Mouse (Mus musculus): ENCODE data around the gene Mob1a. TPM values are rescaled to one million over a fixed set of nuclear protein-coding genes. Genes with fewer than 3 reads are reported as not detected.

Mob1a gene
- polyA plus RNA-seq, 1 experiment from 2014 or later = 85.7 TPM

DNA sequence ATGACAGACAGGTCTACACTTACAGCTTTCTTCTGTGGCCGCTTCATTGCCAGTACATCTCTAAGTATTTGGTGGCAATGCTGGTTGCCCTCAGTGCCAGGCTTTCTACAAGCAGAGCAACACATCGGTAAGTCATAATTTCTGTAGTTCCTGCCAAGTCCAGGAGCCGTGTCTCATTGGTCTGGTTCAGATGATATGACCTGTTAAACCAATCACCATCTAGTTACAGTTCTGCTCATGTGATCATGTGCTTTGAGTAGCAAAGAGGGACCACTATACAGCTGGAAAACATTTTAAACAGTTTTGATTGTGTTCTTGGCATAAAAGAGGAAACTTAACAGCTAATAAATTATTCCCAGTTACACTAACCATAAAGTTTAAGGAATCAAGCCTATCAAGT lies 22.1 kb downstream of the Mob1a start:
- Histone ChIP-seq H3K27ac (replicated peaks; ENCODE audit: low read depth, low read length) (no peak overlapping the region), H3K27me3 (ENCODE audit: control insufficient read depth, insufficient read depth, low read length) (no peaks in the 10 kb centered on the region), H3K4me3 (ENCODE audit: low read depth, low read length) (no peak overlapping the region), H3K36me3 (replicated peaks; ENCODE audit: control insufficient read depth, insufficient read depth, low read depth, low read length) (no peaks in the 10 kb centered on the region), H3K9me3 (replicated peaks; ENCODE audit: control insufficient read depth, low read length) (no peaks in the 10 kb centered on the region), H3K9ac (replicated peaks; ENCODE audit: low read length) (no peak overlapping the region), H3K4me2 (ENCODE audit: low read depth, low read length) (no peak overlapping the region), H3K4me1 (ENCODE audit: control insufficient read depth, insufficient read depth, low read length) (0 out of 2 replicates have a peak, but pooled peaks cover 2% of the 10 kb centered on the region)
- ATAC-seq (replicated peaks; ENCODE audit: insufficient number of reproducible peaks, low FRiP score, low TSS enrichment, low read depth) = no peak
- 88% methylated on average over 3 of the region's 3 CpGs for WGBS
- DNase-seq (ENCODE audit: low spot score) = no peak

DNA sequence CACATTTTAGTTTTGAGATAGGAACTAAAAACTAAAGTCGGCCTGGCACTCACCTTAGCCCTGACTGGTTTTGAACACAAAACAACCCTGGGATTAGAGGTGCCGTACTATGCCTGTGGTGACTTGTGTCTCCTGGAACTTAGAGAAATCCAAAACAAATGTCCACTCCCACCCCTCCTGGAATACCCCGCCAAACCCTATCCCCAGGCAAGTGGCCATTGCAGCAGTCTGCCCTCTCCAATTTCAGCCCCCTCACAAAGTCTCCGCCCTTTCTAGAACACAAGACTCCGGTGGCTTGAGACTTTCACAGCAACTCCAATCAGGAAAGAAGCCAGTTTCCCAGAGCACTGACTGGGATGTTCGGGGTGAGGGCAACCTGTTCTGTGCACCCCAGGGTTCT lies 23.1 kb downstream of the Mob1a start, which contains the start of gene Bola3:
Bola3 (plus strand) TSS at position 275 of the 400 bp plus-strand sequence.
- Histone ChIP-seq H3K9ac (replicated peaks; ENCODE audit: low read length) (peak within 1 kb of the TSS; percentile 93), H3K27me3 (ENCODE audit: control insufficient read depth, insufficient read depth, low read length) (no peaks in the 10 kb centered on the region), H3K36me3 (replicated peaks; ENCODE audit: control insufficient read depth, insufficient read depth, low read depth, low read length) (no peaks in the 10 kb centered on the region; the same call in 1 of the 2 replicates), H3K4me3 (ENCODE audit: low read depth, low read length) (peak within 1 kb of the TSS; percentile 83), H3K27ac (replicated peaks; ENCODE audit: low read depth, low read length) (peak within 1 kb of the TSS; percentile 54; the same call in 1 of the 2 replicates), H3K9me3 (replicated peaks; ENCODE audit: control insufficient read depth, low read length) (no peaks in the 10 kb centered on the region), H3K4me2 (ENCODE audit: low read depth, low read length) (peak within 1 kb of the TSS; percentile 65), H3K4me1 (ENCODE audit: control insufficient read depth, insufficient read depth, low read length) (peaks cover 2% of the 10 kb centered on the region; the same call in 1 of the 2 replicates)
- 25% methylated on average over 6 of the region's 6 CpGs for WGBS
- ATAC-seq (replicated peaks; ENCODE audit: insufficient number of reproducible peaks, low FRiP score, low TSS enrichment, low read depth) (peak; percentile 64), DNase-seq (ENCODE audit: low spot score) (peak; percentile 25)

DNA sequence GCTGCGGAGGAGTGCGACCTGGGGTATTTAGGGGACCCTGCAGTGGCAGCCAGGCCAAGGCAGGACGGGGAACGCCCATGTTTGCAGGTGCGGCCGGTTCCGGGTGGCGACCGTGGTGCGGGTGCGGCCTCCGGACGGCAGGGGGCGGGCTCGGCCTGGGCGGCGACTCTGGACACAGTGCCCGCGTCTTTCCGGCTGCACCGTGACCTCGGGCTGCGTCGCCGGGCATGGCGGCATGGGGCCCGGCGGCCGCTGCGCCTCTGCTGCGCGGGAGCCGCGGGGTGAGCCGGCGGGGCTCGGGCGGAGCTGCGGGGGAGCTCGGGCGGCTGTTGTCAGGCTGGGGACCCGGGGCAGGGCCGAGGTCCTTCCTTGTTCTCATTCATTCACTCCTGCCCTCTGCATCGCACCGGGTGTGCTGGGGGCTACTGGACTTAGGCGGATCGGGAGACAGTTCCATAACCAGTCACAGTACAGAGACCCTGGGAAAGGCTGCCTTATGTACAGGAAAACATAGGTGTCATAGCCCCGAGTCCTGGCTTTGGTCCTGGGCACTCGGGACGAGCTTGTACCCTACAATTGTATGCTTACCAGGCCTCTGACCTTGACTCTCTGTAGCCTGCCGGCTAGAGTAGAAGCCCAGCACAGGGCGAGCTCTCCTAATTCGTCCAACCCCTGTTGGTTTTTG lies 23.6 kb downstream of the Mob1a start:
- Histone ChIP-seq H3K36me3 (replicated peaks; ENCODE audit: control insufficient read depth, insufficient read depth, low read depth, low read length) (no peaks in the 10 kb centered on the region; the same call in 1 of the 2 replicates), H3K9me3 (replicated peaks; ENCODE audit: control insufficient read depth, low read length) (no peaks in the 10 kb centered on the region), H3K4me1 (ENCODE audit: control insufficient read depth, insufficient read depth, low read length) (peaks cover 2% of the 10 kb centered on the region; the same call in 1 of the 2 replicates), H3K4me2 (ENCODE audit: low read depth, low read length) (peak overlapping the region; percentile 65), H3K27me3 (ENCODE audit: control insufficient read depth, insufficient read depth, low read length) (no peaks in the 10 kb centered on the region), H3K27ac (replicated peaks; ENCODE audit: low read depth, low read length) (peak overlapping the region; percentile 54; the same call in 1 of the 2 replicates), H3K9ac (replicated peaks; ENCODE audit: low read length) (peak overlapping the region; percentile 93), H3K4me3 (ENCODE audit: low read depth, low read length) (peak overlapping the region; percentile 83)
- ATAC-seq (replicated peaks; ENCODE audit: insufficient number of reproducible peaks, low FRiP score, low TSS enrichment, low read depth) = peak; percentile 96
- DNase-seq (ENCODE audit: low spot score) = peak; percentile 85
- WGBS = under 1% methylated on average over 53 of the region's 53 CpGs

DNA sequence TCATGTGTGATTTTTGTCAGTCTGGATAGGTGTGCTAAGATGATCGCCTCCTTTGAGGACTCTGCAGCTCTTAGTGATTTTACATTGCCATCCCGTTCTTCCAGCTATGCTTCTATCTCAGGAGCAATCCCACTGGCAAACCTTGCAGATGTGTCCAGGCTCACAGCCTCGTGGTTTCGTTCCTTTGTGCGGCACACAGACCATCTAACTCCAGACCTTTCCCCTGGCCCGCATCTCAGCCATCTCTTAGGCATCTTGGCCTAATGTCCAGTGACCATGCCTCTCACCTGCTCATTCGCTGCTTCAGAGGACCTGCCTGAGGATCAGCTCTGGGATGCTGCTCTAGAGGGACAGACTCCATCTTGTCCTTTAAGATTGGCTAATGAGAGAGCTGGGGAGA lies 24.4 kb downstream of the Mob1a start:
- H3K9me3 ChIP-seq (replicated peaks; ENCODE audit: control insufficient read depth, low read length) = no peaks in the 10 kb centered on the region
- peak overlapping the region; percentile 83 for H3K4me3 ChIP-seq (ENCODE audit: low read depth, low read length)
- DNase-seq (ENCODE audit: low spot score) (no peak), ATAC-seq (replicated peaks; ENCODE audit: insufficient number of reproducible peaks, low FRiP score, low TSS enrichment, low read depth) (no peak)
- no peak overlapping the region for H3K27ac ChIP-seq (replicated peaks; ENCODE audit: low read depth, low read length)
- 86% methylated on average over 7 of the region's 7 CpGs for WGBS
- peaks cover 2% of the 10 kb centered on the region; the same call in 1 of the 2 replicates for H3K4me1 ChIP-seq (ENCODE audit: control insufficient read depth, insufficient read depth, low read length)
- H3K4me2 ChIP-seq (ENCODE audit: low read depth, low read length) = peak overlapping the region; percentile 65
- peaks cover 1% of the 10 kb centered on the region for H3K36me3 ChIP-seq (replicated peaks; ENCODE audit: control insufficient read depth, insufficient read depth, low read depth, low read length)
- no peaks in the 10 kb centered on the region for H3K27me3 ChIP-seq (ENCODE audit: control insufficient read depth, insufficient read depth, low read length)
- H3K9ac ChIP-seq (replicated peaks; ENCODE audit: low read length) = peak overlapping the region; percentile 93

DNA sequence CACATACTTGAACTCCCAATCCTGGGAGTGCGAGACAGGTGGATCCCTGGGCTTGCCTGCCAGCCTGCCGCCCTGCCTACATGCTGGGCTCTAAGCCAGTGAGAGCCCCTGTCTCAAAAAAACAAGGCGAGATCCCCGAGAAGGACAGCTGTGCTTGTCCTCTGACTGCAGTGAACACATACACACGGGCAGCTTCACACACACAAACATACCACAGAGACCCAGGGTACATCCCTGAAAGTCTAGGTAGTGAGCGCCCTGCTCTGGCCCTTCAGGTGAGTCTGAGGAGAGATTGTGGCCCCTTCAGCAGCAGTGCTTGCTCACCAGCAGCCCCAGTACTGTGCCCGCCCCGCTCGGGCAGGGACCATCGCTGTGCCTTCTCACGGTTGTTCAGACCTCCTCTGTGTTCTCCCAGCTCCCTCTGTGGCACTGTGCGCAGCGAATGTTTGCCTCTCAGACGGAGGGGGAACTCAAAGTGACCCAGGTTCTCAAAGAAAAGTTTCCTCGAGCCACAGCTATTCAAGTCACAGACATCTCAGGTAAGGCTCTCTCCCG lies 25.1 kb downstream of the Mob1a start:
- H3K4me2 ChIP-seq (ENCODE audit: low read depth, low read length) = no peak overlapping the region
- peaks cover 3% of the 10 kb centered on the region for H3K36me3 ChIP-seq (replicated peaks; ENCODE audit: control insufficient read depth, insufficient read depth, low read depth, low read length)
- ATAC-seq (replicated peaks; ENCODE audit: insufficient number of reproducible peaks, low FRiP score, low TSS enrichment, low read depth) = no peak
- H3K4me3 ChIP-seq (ENCODE audit: low read depth, low read length) = no peak overlapping the region
- no peak for DNase-seq (ENCODE audit: low spot score)
- WGBS = 87% methylated on average over 16 of the region's 16 CpGs
- H3K27me3 ChIP-seq (ENCODE audit: control insufficient read depth, insufficient read depth, low read length) = no peaks in the 10 kb centered on the region
- peaks cover 2% of the 10 kb centered on the region; the same call in 1 of the 2 replicates for H3K4me1 ChIP-seq (ENCODE audit: control insufficient read depth, insufficient read depth, low read length)
- no peak overlapping the region for H3K27ac ChIP-seq (replicated peaks; ENCODE audit: low read depth, low read length)
- no peak overlapping the region; the same call in 1 of the 2 replicates for H3K9ac ChIP-seq (replicated peaks; ENCODE audit: low read length)
- H3K9me3 ChIP-seq (replicated peaks; ENCODE audit: control insufficient read depth, low read length) = no peaks in the 10 kb centered on the region

DNA sequence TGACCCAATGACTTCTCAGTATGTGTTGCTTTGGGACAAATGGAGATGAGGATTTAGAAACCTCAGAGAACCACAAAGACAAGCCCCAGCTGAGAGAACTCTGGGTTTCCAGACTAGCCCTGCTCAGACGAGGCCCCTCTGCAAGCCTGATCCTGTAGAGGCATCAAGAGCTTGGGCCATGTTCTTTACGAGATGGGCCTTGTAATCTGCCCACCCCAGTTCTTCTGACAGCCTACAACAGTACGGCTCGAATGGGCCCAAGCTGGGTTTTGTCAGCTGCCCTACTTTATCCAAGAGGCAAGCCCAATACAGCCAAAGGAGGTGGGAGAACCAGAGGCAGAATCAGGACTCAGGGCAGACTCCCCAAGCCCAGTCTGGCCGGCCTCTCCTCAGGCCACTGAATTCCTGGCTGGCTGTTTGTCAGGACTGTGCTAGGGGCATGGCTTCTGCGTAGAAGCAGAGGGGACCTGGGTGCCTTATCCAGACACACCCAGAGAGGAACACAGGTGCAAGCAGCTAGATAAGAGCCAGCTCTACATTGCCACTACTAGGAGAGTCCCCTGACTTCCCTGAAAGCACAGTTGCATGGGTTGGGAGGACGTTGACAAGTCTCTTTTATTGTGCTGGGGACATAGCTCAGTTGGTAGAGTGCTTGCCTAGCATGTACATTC lies 25.8 kb downstream of the Mob1a start:
- Histone ChIP-seq H3K27ac (replicated peaks; ENCODE audit: low read depth, low read length) (no peak overlapping the region), H3K4me3 (ENCODE audit: low read depth, low read length) (no peak overlapping the region), H3K9ac (replicated peaks; ENCODE audit: low read length) (no peak overlapping the region)

DNA sequence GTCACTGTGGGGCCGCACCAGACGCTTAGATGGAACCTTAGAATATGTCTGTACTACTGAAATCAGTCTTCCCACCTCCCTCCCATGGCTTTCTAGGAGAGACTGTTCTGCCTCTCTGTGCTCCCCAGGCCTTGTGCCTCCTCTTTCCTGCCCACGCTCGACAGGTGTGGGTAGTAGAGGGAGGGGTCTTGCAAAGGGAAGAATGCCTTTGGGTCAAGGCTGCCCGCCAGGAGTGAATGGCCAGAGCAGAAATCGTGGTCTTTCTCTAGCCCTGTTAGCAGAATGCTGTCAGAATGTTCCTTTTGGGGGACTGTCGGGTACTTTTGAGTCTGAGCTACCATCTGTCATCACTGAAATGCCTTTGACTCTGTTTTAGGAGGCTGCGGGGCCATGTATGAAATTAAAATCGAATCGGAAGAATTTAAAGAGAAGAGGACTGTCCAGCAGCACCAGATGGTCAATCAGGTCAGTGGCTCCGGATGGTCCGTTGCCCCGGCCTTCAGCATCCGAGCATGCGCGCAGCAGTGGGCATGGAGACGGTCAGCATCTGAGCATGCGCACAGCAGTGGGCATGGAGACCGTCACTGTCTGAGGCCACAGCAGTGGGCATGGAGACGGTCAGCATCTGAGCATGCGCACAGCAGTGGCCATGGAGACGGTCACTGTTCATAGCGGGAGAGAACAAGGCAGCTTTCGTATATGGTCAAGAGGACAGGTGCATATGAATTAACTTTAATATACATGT lies 27.0 kb downstream of the Mob1a start:
- Histone ChIP-seq H3K4me1 (ENCODE audit: control insufficient read depth, insufficient read depth, low read length) (peaks cover 2% of the 10 kb centered on the region; the same call in 1 of the 2 replicates), H3K4me3 (ENCODE audit: low read depth, low read length) (no peak overlapping the region), H3K27me3 (ENCODE audit: control insufficient read depth, insufficient read depth, low read length) (no peaks in the 10 kb centered on the region), H3K4me2 (ENCODE audit: low read depth, low read length) (no peak overlapping the region), H3K27ac (replicated peaks; ENCODE audit: low read depth, low read length) (no peak overlapping the region), H3K9me3 (replicated peaks; ENCODE audit: control insufficient read depth, low read length) (no peaks in the 10 kb centered on the region), H3K9ac (replicated peaks; ENCODE audit: low read length) (peak overlapping the region; percentile 18; the same call in 1 of the 2 replicates), H3K36me3 (replicated peaks; ENCODE audit: control insufficient read depth, insufficient read depth, low read depth, low read length) (peaks cover 3% of the 10 kb centered on the region)
- ATAC-seq (replicated peaks; ENCODE audit: insufficient number of reproducible peaks, low FRiP score, low TSS enrichment, low read depth) (no peak), DNase-seq (ENCODE audit: low spot score) (no peak)
- 90% methylated on average over 24 of the region's 24 CpGs for WGBS

More for the DNA sequence above, 25.8 kb downstream of the Mob1a start:
- Histone ChIP-seq H3K4me1 (ENCODE audit: control insufficient read depth, insufficient read depth, low read length) (peaks cover 2% of the 10 kb centered on the region; the same call in 1 of the 2 replicates), H3K9me3 (replicated peaks; ENCODE audit: control insufficient read depth, low read length) (no peaks in the 10 kb centered on the region), H3K4me2 (ENCODE audit: low read depth, low read length) (no peak overlapping the region), H3K36me3 (replicated peaks; ENCODE audit: control insufficient read depth, insufficient read depth, low read depth, low read length) (peaks cover 3% of the 10 kb centered on the region), H3K27me3 (ENCODE audit: control insufficient read depth, insufficient read depth, low read length) (no peaks in the 10 kb centered on the region)
- WGBS = 87% methylated on average over 7 of the region's 7 CpGs
- ATAC-seq (replicated peaks; ENCODE audit: insufficient number of reproducible peaks, low FRiP score, low TSS enrichment, low read depth) (no peak), DNase-seq (ENCODE audit: low spot score) (no peak)
